Mouse (Mus musculus) 3T3-L1 (cell line): ENCODE measurements around the gene Klk13.
"Not testable (repeated sequence)": the region's sequence is repeated elsewhere in the genome, so short reads cannot be mapped to it uniquely, and the experiment has no call there.

Experiments
- DNase-seq: peaks from one replicate; pipeline ENCODE4 v3.0.0-alpha.2; 2015; ENCODE audit warnings: low read depth, low spot score

Gene Klk13

GRCm38 (mm10) chr7:43712267-43712666 lies at the start of gene Klk13:
Klk13 (plus strand) TSS chr7:43712567.
- DNase-seq = no peak

- peak; percentile 89 for DNase-seq
Observed at GRCm38 (mm10) chr7:43662804-43663203, 49.6 kb upstream of the Klk13 start.

- DNase-seq = not testable (repeated sequence)
Observed at GRCm38 (mm10) chr7:43667221-43667620, 45.1 kb upstream of the Klk13 start.

- DNase-seq = peak; percentile 41
Observed at GRCm38 (mm10) chr7:43668582-43668981, 43.8 kb upstream of the Klk13 start.

GRCm38 (mm10) chr7:43671064-43671808 lies 41.1 kb upstream of the Klk13 start:
- no peak for DNase-seq

- DNase-seq = peak; percentile 98
Observed at GRCm38 (mm10) chr7:43671809-43672580, 40.4 kb upstream of the Klk13 start, which contains the start of gene Ctu1. Ctu1 (plus strand) TSS chr7:43672016.

- DNase-seq = peak; percentile 8
Observed at GRCm38 (mm10) chr7:43672581-43673260, 39.6 kb upstream of the Klk13 start.

- DNase-seq = no peak
Observed at GRCm38 (mm10) chr7:43675091-43675490, 37.3 kb upstream of the Klk13 start.

- peak; percentile 69 for DNase-seq
Observed at GRCm38 (mm10) chr7:43678517-43678916, 33.9 kb upstream of the Klk13 start.

GRCm38 (mm10) chr7:43680960-43681359 lies 31.4 kb upstream of the Klk13 start:
- peak; percentile 77 for DNase-seq

- DNase-seq = peak; percentile 36
Observed at GRCm38 (mm10) chr7:43682511-43682910, 29.9 kb upstream of the Klk13 start.

GRCm38 (mm10) chr7:43685088-43685487 lies 27.3 kb upstream of the Klk13 start:
- DNase-seq = no peak

GRCm38 (mm10) chr7:43690118-43690517 lies 22.2 kb upstream of the Klk13 start, which contains the start of gene Klk14:
Klk14 (plus strand) TSS chr7:43690418.
- DNase-seq = no peak

- DNase-seq = no peak
Observed at GRCm38 (mm10) chr7:43710031-43710430, 2.3 kb upstream of the Klk13 start.

- DNase-seq = no peak
Observed at GRCm38 (mm10) chr7:43712917-43713316, 550 bp downstream of the Klk13 start.

- DNase-seq = no peak
Observed at GRCm38 (mm10) chr7:43713741-43714351, 1.5 kb downstream of the Klk13 start.

GRCm38 (mm10) chr7:43747788-43748187 lies 35.4 kb downstream of the Klk13 start:
- DNase-seq = peak; percentile 16

- DNase-seq = peak; percentile 17
Observed at GRCm38 (mm10) chr7:43752806-43753205, 40.4 kb downstream of the Klk13 start.

GRCm38 (mm10) chr7:43766484-43766883 lies 54.1 kb downstream of the Klk13 start:
- no peak for DNase-seq

- DNase-seq = no peak
Observed at GRCm38 (mm10) chr7:43768597-43768996, 56.2 kb downstream of the Klk13 start, which contains the start of gene Klk12. Klk12 (plus strand) TSS chr7:43768897.

- DNase-seq = no peak
Observed at GRCm38 (mm10) chr7:43769636-43770035, 57.3 kb downstream of the Klk13 start.

GRCm38 (mm10) chr7:43770701-43771100 lies 58.3 kb downstream of the Klk13 start:
- DNase-seq = no peak
